Mouse (Mus musculus): Measurements from ENCODE around the gene Il23r.

Il23r gene

DNA sequence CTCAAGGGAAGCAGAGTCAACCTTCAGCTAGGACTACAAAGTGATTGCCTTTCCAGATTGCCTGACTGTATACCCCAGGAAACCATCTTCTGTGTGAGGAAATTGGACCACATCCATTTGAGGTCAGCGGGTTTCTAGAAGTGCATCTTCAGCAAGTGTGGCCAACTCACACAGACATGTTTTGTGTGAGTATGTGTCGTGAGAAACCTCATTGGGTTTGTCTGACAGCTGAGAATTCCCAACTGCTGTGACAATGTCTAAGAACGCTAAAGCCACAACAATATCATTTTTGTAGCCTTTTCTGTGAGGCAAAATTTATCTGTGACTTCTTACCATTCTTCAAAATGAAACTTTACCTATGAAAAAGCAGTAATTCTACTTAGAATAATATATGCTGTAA, 59.8 kb downstream of the Il23r start:
- no peak for DNase-seq (ENCODE audit: low spot score in 2 of 2)

DNA sequence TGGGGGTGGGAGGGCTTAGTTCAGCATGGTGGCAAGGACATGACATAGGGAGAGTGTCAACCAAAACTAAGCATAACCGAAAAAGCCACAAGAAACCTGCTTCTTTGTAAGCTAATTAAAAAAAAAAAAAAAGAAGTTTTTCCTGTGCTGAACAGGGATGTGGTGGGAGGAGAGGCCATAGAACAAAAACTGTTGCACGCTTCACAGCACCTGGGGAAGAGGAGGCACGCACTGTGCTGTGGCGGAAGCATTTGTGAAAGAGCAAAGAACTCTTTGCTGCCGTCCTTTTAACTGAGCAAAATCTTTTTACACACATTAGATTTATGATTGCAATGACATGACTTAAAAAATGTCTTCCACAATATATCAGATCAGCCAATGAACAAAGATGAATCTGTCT, 69.9 kb downstream of the Il23r start:
- no peak for DNase-seq (ENCODE audit: low spot score in 2 of 2)

DNA sequence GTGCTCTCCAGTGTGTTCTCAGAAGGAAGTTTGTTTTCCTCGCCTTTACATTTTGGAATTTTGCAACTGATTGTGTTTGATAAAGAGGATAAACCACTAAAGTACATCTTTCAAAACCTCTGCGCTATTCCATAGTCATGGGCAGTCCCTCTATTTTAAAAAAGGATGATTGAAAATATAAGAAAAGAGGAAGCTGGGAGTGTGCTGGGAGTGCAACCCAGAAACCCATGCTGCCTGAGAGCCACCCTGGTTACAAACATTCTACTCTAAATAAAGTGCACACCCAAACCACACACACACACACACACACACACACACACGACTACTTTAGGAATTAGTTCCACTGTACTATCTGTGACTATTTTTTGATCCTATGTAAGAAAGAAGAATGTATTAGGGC, 75.1 kb downstream of the Il23r start:
- no peak for DNase-seq (ENCODE audit: low spot score in 2 of 2)

DNA sequence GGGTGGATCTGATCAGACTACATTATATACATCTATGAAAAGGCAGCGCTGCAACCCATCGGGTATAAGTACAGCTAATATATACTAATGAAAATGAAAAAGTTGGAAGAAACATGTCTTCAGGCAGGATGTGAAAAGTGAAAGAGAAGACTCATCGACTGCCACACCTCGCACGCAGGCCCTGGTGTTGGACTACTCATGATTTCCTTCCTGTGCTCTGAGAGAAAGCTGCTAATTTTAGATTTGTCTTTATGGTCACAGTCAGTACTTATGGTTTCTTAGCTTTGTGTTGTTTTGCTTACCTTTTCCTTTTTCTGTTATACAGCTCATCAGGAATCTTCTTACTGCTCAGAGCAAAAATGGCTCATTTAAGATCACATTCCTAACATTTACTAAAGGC, 76.4 kb downstream of the Il23r start:
- DNase-seq (ENCODE audit: low spot score in 2 of 2): no peak

DNA sequence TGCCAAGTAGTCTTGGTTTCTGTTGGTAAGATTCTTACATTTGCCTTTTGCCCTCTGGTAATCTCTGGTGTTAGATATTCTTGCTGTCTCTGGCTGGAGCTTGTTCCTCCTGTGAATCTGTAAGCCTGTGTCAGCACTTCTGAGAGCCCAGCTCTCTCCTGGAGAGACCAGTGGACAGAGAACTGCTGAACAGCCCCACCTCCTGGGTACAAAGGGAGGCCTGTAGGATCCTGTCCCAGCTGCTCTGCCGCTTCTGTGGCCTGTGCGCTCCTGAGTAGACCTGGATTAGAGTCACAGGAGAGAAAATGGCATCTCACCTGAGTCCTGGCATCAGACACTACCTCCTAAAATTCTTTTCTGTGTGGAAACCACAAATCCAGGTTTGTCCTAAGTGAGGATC, 78.3 kb downstream of the Il23r start:
- no peak for DNase-seq (ENCODE audit: low spot score in 2 of 2)

DNA sequence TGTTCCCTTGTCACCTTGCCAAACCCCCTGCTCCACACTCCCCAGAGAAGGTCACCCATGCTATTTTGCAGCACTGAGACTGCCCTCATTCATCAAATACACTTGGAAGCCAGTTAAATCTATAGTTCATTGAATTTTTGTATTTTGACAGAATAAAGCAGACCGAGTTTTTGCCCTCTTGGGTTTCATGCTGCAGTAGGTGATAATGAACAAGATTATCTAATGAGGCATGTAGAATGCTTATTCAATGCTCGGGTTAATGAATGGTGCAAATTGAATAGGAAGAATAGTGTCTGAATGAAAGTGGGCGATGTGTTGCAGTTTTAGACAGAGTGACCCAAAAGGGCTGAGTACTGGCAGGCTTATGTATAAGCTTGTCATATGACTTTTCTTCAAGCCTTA, 86.4 kb downstream of the Il23r start:
- no peak for DNase-seq (ENCODE audit: low spot score in 2 of 2)

DNA sequence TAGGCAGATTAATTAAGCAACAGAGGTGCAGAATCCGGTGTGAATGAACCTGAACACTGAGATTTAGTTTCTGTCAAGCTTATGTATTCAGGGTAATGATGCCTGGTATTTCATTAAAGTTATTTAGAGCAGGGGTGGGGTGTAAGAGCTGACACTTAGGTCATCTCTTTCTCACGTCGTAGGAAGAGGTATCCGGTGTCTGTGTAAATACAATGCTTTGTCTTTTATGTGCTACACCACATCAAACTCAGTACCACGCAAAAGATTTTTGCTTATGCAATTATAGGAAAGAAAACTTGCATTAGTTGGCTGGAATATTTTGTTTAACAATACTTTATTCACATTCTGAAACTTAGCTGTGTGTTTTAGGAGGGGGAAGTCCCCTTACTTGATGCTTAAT, 92.1 kb downstream of the Il23r start:
- DNase-seq (ENCODE audit: low spot score in 2 of 2): no peak

DNA sequence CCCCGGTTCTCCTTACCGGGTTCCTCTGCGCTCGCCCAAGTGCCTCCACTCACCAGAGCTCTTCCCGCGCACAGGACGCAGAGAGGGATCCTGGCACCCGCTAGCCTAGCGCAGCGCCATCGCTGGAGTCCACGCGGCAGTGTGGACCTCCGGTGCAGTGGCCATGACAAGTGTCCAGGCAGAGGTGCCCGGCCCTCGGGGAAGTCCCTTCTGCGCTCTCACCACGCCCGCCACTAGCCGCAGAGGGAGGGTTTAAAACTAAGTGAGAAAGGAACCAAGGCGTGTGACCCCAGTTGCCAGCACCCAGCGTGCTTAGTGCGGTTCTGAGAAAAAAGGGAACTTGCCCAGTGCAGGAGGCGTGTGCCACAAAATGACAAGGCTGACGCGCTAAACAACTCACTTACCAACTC, 115.7 kb downstream of the Il23r start, which contains the start of gene Il12rb2:
Il12rb2 (minus strand) TSS at position 207 of the 410 bp plus-strand sequence.
- DNase-seq (ENCODE audit: low spot score in 2 of 2): no peak
